Mouse (Mus musculus): ENCODE measurements around the gene Vmn1r9.
"Not testable (repeated sequence)": the region's sequence is repeated elsewhere in the genome, so short reads cannot be mapped to it uniquely, and the experiment has no call there.

Vmn1r9 gene

DNA sequence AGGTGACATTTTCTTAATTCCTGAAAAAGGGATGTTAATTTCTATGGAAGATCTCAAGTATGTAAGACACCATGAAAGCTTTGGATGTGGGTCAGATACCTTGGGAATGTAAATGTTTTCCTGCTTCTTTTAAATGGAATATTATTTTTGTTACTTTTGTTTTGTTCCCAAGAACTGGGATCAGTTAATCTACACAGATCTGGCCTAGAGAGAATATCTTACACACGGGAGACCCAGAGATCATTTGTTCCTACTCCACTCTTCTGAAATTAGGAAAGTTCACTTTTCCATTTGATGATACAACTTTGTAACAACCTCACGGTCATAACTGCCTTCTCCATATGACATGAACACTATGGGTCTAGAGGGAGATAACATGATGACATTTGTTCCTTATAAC is at the start of gene Vmn1r9:
Gene Vmn1r9 (plus strand): TSS at position 301 of the 400 bp plus-strand sequence.
- no peak for DNase-seq

DNA sequence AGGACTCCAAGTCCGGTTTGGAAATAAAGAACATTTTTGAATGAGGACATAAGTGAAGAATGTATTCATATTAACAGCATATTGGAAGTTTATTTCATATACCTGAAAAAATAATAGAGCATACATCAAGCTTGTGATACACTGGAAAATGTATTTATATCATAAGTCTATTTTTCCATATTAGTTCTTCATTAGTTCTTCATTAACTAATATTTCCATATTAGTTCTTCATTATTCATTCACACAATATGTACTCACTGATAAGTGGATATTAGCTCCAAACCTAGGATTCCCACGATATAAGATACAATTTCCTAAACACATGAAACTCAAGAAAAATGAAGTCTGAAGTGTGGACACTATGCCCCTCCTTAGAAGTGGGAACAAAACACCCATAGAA is 41.4 kb upstream of the Vmn1r9 start, which contains the start of gene Vmn1r7:
Gene Vmn1r7 (minus strand): TSS at position 101 of the 400 bp plus-strand sequence.
- DNase-seq: not testable (repeated sequence)

DNA sequence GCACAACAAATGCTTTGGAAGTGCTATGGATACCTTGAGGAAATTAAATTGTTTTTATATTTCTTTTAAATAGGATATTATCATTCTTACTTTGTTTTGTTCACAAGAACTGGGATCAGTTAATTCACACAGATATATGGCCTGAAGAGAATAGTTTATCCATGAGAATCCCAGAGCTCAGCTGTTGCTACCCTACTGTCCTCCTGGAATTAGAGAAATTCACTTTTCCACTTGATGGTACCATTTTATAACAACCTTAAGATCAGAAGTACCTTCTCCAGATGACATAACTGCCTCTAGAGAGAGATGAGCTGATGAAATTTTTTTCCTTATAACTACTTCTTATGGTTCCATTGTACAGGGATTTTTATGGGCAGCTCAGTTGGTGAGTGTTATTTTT is 34.6 kb upstream of the Vmn1r9 start, which contains the start of gene Vmn1r8:
Gene Vmn1r8 (plus strand): TSS at position 301 of the 400 bp plus-strand sequence.
- no peak for DNase-seq

DNA sequence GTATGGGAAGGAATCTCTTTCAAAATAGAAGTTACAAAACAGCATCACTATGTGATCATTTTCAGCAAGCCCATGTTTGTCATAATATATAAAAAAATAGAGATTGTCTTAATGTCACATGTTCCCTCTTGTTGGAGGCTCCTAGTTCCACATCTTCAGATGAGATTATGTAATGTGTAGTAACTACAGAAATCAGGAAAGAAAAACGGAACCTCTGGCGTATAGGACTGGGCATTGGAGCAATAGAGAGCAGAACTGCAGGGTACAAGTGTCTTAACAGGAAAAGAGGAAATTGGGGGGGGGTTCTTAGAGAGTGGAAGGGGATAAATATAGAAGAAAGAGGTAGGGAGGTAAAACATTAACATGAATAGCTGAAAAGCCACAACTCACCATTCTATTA is 31.9 kb upstream of the Vmn1r9 start:
- no peak for DNase-seq

DNA sequence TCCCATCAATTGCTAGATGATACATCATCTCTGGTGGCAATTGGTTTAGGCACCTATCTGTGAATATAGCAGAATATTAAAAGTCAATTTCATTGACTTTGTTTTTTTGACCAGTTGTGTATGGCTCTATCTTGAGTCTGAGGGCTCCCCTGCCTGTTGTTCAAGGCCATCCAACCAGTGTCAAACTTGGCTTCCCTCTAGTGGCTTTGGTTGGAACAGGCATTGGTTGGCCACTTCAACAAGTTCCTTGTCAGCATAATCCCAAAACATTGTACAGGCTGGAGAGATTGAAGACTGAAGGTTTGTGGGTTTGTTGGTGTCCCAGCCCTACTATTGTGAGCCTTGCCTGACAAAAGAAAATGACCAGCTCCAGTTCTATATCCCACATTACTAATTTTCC is 2.9 kb upstream of the Vmn1r9 start:
- DNase-seq: no peak

DNA sequence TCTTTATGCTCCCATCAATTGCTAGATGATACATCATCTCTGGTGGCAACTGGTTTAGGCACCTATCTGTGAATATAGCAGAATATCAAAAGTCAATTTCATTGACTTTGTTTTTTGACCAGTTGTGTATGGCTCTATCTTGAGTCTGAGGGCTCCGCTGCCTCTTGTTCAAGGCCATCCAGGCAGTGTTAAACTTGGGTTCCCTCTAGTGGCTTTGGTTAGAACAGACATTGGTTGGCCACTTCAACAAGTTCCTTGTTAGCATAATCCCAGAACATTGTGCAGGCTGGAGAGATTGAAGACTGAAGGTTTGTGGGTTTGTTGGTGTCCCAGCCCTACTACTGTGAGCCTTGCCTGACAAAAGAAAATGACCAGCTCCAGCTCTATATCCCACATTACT is 39.8 kb downstream of the Vmn1r9 start:
- DNase-seq: no peak

DNA sequence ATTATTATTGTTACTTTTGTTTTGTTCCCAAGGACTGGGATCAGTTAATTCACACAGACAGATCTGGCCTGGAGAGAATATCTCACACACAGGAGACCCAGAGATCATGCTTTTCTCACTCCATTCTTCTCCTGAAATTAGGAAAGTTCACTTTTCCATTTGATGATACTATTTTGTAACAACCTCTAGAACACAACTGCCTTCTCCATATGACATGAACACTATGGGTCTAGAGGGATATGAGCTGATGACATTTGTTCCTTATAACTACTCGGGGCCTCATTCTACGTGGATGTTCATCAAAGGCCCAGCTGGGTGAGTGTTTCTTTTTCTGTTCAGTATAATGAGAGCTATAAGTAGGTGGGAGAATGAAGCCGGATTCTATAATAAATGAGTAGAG is 42.6 kb downstream of the Vmn1r9 start, which contains the start of gene Vmn1r10:
Gene Vmn1r10 (plus strand): TSS at position 301 of the 400 bp plus-strand sequence.
- DNase-seq: no peak
